Mouse (Mus musculus) C2C12 (cell line): Measurements from ENCODE around the gene Ror2. TPM values are rescaled to one million over a fixed set of nuclear protein-coding genes. Genes with fewer than 3 reads are reported as not detected.

Experiments used
- H3K27me3 ChIP-seq: one replicate; pipeline ENCODE4 v1.6.1; 2011; ENCODE audit not compliant: control insufficient read depth, insufficient read depth, insufficient read length
- H3K36me3 ChIP-seq: one replicate; pipeline ENCODE4 v1.6.1; 2011; ENCODE audit not compliant: control insufficient read depth, insufficient read depth
- H3K4me3 ChIP-seq: one replicate; pipeline ENCODE4 v1.5.1; 2011; ENCODE audit warnings: mild to moderate bottlenecking, control low read depth; ENCODE audit not compliant: poor library complexity, insufficient read depth, severe bottlenecking
- H3K79me2 ChIP-seq: one replicate; pipeline ENCODE4 v1.6.1; 2011; ENCODE audit not compliant: control insufficient read depth, insufficient read depth
- H3K79me3 ChIP-seq: one replicate; pipeline ENCODE4 v1.6.1; 2011; ENCODE audit warnings: low read depth, control low read depth
- H3ac ChIP-seq: one replicate; pipeline ENCODE3; 2011; ENCODE audit warnings: low read depth; ENCODE audit not compliant: control insufficient read depth, insufficient read length
- CEBPB ChIP-seq: IDR thresholded peaks from one replicate; pipeline ENCODE4 v1.6.1; 2011; ENCODE audit warnings: low read depth, mild to moderate bottlenecking, control low read depth, moderate library complexity
- CTCF ChIP-seq: IDR thresholded peaks from one replicate; pipeline ENCODE4 v1.5.1; 2011; ENCODE audit not compliant: control insufficient read depth, insufficient read depth, insufficient read length
- FOSL1 ChIP-seq: IDR thresholded peaks from one replicate; pipeline ENCODE4 v1.8.0; 2011; ENCODE audit warnings: mild to moderate bottlenecking, low read length; ENCODE audit not compliant: poor library complexity, insufficient read depth, severe bottlenecking
- MAX ChIP-seq: IDR thresholded peaks from one replicate; pipeline ENCODE4 v1.6.1; 2011; ENCODE audit warnings: mild to moderate bottlenecking, control low read depth
- MYOD1 ChIP-seq: IDR thresholded peaks from one replicate; pipeline ENCODE4 v1.6.1; 2011; ENCODE audit warnings: low read depth; ENCODE audit not compliant: control insufficient read depth, insufficient read length
- MYOG ChIP-seq: IDR thresholded peaks from one replicate; pipeline ENCODE4 v1.6.1; 2011; ENCODE audit not compliant: control insufficient read depth, insufficient read length; ENCODE audit errors: extremely low read depth
- USF1 ChIP-seq: IDR thresholded peaks from one replicate; pipeline ENCODE4 v1.6.1; 2011; ENCODE audit warnings: low read depth, mild to moderate bottlenecking, control low read depth, moderate library complexity
- polyA plus RNA-seq: library from polyadenylated mRNA; unstranded; fragments of >200 nt; fragmentation: generic; extraction: Trizol; gene quantifications from one replicate; pipeline ENCODE4 v1.2.1, GENCODE M21; 2012; ENCODE audit warnings: missing spikeins

Ror2 gene
- polyA plus RNA-seq, 1 experiment, result 0.13 TPM

- Histone ChIP-seq H3ac (no peak overlapping the region), H3K79me3 (no peaks in the 10 kb centered on the region), H3K36me3 (no peaks in the 10 kb centered on the region), H3K79me2 (no peaks in the 10 kb centered on the region), H3K27me3 (peaks cover 28% of the 10 kb centered on the region), H3K4me3 (no peak overlapping the region)
- TF ChIP-seq CTCF, result no peak
- no peak for TF ChIP-seq MYOD1
- TF ChIP-seq MAX, result no peak
- TF ChIP-seq MYOG, result no peak
- TF ChIP-seq CEBPB, result no peak
- no peak for TF ChIP-seq FOSL1
These were observed 84.1 kb downstream of the Ror2 start for GRCm38 (mm10) chr13:53201628-53202438.

- no peaks in the 10 kb centered on the region for H3K36me3 ChIP-seq
- no peak overlapping the region for H3ac ChIP-seq
- peaks cover 27% of the 10 kb centered on the region for H3K27me3 ChIP-seq
- no peaks in the 10 kb centered on the region for H3K79me3 ChIP-seq
- H3K79me2 ChIP-seq, result no peaks in the 10 kb centered on the region
- TF ChIP-seq USF1, result no peak
- TF ChIP-seq CEBPB, result no peak
- TF ChIP-seq FOSL1, result no peak
- TF ChIP-seq MYOD1, result no peak
- no peak for TF ChIP-seq MAX
- TF ChIP-seq CTCF, result no peak
- no peak for TF ChIP-seq MYOG
- no peak overlapping the region for H3K4me3 ChIP-seq
These were observed 85.8 kb downstream of the Ror2 start for GRCm38 (mm10) chr13:53200121-53200520.

- Histone ChIP-seq H3ac (no peak overlapping the region), H3K79me2 (no peaks in the 10 kb centered on the region), H3K27me3 (peaks cover 28% of the 10 kb centered on the region), H3K36me3 (no peaks in the 10 kb centered on the region), H3K4me3 (no peak overlapping the region), H3K79me3 (no peaks in the 10 kb centered on the region)
- TF ChIP-seq USF1 (no peak), FOSL1 (no peak), CTCF (no peak), MYOD1 (no peak), CEBPB (no peak), MAX (no peak), MYOG (no peak)
These were observed 86.7 kb downstream of the Ror2 start for GRCm38 (mm10) chr13:53199262-53199661.

DNA sequence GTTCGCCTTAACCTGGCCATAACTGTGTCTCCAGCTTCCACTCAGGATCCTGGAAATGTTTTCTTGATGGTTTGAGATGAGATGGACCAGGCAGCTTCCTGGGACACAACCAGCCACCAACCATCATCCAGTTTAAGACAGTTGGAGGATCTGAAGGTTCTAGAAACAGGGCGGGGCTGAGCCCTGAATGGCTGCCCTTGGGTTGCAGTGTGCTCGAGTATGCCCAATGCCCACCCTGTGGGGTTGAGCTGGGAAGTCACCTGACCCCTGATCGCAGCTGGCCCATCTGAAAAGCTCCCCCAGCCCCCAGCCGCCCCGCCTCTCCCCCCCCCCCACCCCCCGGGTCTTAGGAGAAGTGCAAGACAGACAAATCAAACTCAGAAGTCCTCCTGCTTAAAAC is 89.2 kb downstream of the Ror2 start:
- TF ChIP-seq CEBPB, result no peak
- no peak for TF ChIP-seq USF1
- TF ChIP-seq MYOD1, result no peak
- no peak for TF ChIP-seq MAX
- no peak for TF ChIP-seq CTCF
- TF ChIP-seq FOSL1, result no peak
- TF ChIP-seq MYOG, result no peak
- peaks cover 44% of the 10 kb centered on the region for H3K27me3 ChIP-seq

GRCm38 (mm10) chr13:53195951-53196677 is 89.8 kb downstream of the Ror2 start:
- TF ChIP-seq CEBPB (no peak), MAX (no peak), FOSL1 (no peak), MYOD1 (no peak)
- no peak overlapping the region for H3ac ChIP-seq
- H3K4me3 ChIP-seq, result no peak overlapping the region
- no peaks in the 10 kb centered on the region for H3K79me2 ChIP-seq
- no peaks in the 10 kb centered on the region for H3K36me3 ChIP-seq
- H3K27me3 ChIP-seq, result peaks cover 41% of the 10 kb centered on the region
- no peaks in the 10 kb centered on the region for H3K79me3 ChIP-seq

More for the DNA sequence above, 89.2 kb downstream of the Ror2 start:
- H3ac ChIP-seq, result no peak overlapping the region
- H3K79me3 ChIP-seq, result no peaks in the 10 kb centered on the region
- H3K4me3 ChIP-seq, result no peak overlapping the region
- no peaks in the 10 kb centered on the region for H3K36me3 ChIP-seq
- no peaks in the 10 kb centered on the region for H3K79me2 ChIP-seq
